Mouse (Mus musculus) G1E (cell line): ENCODE data around the gene Col20a1. TPM values are rescaled to one million over a fixed set of nuclear protein-coding genes. Genes with fewer than 3 reads are reported as not detected.

Experiments
- ATAC-seq: 2 replicates; pipeline ENCODE4 v1.8.0; 2016; ENCODE audit warnings: mild to moderate bottlenecking; ENCODE audit not compliant: insufficient number of reproducible peaks, poor library complexity, low FRiP score, severe bottlenecking; ENCODE audit errors: extremely low read depth
- DNase-seq: peaks from one replicate; pipeline ENCODE4 v3.0.0; 2012; ENCODE audit warnings: low spot score
- H3K27me3 ChIP-seq: 2 replicates; pipeline ENCODE4 v1.6.1; 2012; ENCODE audit warnings: mild to moderate bottlenecking, low read length, inconsistent platforms; ENCODE audit not compliant: insufficient read depth
- H3K36me3 ChIP-seq: replicated peaks from 2 replicates; pipeline ENCODE3; 2012; ENCODE audit warnings: mild to moderate bottlenecking, inconsistent platforms
- H3K4me1 ChIP-seq: 2 replicates; pipeline ENCODE4 v1.6.1; 2012; ENCODE audit warnings: low read depth, low read length, inconsistent platforms, mixed read lengths; ENCODE audit not compliant: insufficient read depth
- H3K4me3 ChIP-seq: 2 replicates; pipeline ENCODE4 v1.5.1; 2012; ENCODE audit warnings: low read depth, mild to moderate bottlenecking, inconsistent platforms, low read length, moderate library complexity, mixed read lengths
- H3K9me3 ChIP-seq: replicated peaks from 2 replicates; pipeline ENCODE4 v1.6.1; 2012; ENCODE audit warnings: inconsistent platforms
- CTCF ChIP-seq: IDR thresholded peaks from 2 replicates; pipeline ENCODE4 v1.5.1; 2012; ENCODE audit warnings: low read depth, low read length, inconsistent platforms, mixed read lengths
- GATA1 ChIP-seq: IDR thresholded peaks from 2 replicates; pipeline ENCODE4 v1.6.1; 2012; ENCODE audit warnings: borderline replicate concordance, low read length, inconsistent platforms, mixed read lengths
- GATA2 ChIP-seq: IDR thresholded peaks from 2 replicates; pipeline ENCODE4 v1.6.1; 2012; ENCODE audit warnings: low read depth, low read length, inconsistent platforms, borderline replicate concordance
- POLR2AphosphoS5 ChIP-seq: IDR thresholded peaks from 2 replicates; pipeline ENCODE4 v1.6.1; 2012; ENCODE audit warnings: low read depth, low read length, inconsistent platforms; ENCODE audit not compliant: insufficient replicate concordance
- TAL1 ChIP-seq: conservative IDR thresholded peaks from 2 replicates; pipeline ENCODE4 v1.6.1; 2012; ENCODE audit warnings: low read depth, low read length, inconsistent platforms, mixed read lengths
- polyA plus RNA-seq: library from polyadenylated mRNA; stranded (reverse); fragments of >175 nt; gene quantifications from 2 replicates; pipeline ENCODE4 v1.2.3, GENCODE M21; 2012
- total RNA-seq, 2 experiments: library from RNA; stranded (forward) in 1 of 2; stranded (reverse) in 1 of 2; fragments of 200-1000 nt in 1 of 2; fragments of >200 nt in 1 of 2; fragmentation: Nextera tagmentation in 1 of 2; gene quantifications; 2 replicates each; pipeline ENCODE4 v1.2.3; 2014 to 2017

The Col20a1 gene
- total and polyA plus RNA-seq, 3 experiments = 0.38 to 4.9 (median 0.57) TPM

DNA sequence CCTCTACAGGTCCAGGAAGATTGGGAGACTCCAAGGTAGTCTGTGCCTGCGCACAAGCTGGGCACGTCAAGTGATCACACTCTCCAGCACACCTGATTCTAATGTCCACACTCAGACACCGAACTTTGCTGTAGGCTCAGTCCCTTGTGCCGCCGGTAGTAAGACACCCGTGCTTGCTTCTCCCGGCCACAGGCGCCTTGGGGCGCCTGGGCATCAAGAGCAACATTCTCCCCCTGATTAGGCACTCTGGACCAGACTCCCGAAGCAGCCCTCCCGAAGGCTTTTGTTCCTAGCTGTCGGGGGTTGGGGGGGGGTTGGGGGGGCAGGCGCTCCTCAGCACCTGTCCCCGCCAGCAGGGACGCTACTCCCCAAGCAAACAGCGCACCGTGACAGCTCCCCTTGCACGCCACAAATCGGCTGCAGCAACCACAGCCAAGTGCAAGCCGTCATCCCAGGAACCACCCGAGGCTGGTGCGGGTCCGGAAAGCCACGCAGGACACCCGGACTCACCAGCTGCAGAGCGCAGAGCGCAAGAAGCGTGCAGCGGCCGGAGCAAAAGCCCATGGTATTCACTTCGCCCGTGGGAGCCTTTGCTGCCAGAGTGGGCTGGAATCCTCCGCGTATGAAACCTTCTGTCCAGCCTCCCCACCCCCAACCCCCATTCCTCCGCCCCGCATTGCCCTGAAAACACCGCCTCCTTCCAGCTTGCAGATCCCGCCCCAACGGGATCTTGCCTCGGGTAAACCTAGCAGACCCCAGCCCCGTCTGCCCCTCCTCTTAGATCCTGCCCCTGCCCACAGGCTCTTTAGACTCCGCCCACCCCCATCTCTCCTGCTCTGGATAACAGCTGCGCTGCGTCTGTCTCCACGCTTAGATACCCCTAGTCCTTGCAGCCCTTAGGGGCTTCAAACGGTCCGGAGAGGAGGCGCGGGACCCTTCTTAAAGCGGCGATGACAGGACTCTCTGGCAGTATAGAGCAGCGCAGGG lies 32.0 kb upstream of the Col20a1 start, which contains the start of gene Nkain4:
Gene Nkain4 (minus strand): TSS at position 639 of the 987 bp plus-strand sequence.
- no peak for DNase-seq
- H3K4me3 ChIP-seq = no peak within 1 kb of the TSS
- no peaks in the 10 kb centered on the region for H3K9me3 ChIP-seq
- no peaks in the 10 kb centered on the region for H3K36me3 ChIP-seq
- no peak for ATAC-seq
- TF ChIP-seq GATA1 = no peak
- TF ChIP-seq TAL1 = no peak
- TF ChIP-seq POLR2AphosphoS5 = no peak
- no peak for TF ChIP-seq GATA2
- TF ChIP-seq CTCF = no peak
- H3K27me3 ChIP-seq = peaks cover 80% of the 10 kb centered on the region
- no peaks in the 10 kb centered on the region; the same call in 1 of the 2 replicates for H3K4me1 ChIP-seq

DNA sequence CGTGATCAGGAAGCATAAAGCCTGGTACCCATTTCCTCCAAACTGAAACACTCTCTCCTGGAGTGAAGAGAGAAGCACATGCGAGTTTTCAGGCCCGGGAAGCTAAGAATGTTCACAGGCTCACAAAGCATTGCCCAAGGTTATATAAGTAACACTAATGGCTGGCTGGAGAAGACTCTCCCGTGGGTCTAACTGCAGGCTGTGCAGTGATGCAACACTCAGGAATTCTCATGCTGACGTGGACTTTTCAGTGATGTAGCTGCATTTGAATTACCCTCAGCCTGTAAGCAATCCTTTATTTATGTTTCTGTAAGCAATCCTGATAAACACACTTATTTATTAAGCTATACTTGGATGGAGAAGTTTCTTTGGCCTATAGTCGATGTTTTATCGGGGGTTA lies 26.7 kb upstream of the Col20a1 start:
- Histone ChIP-seq H3K27me3 (peaks cover 51% of the 10 kb centered on the region), H3K36me3 (no peaks in the 10 kb centered on the region), H3K9me3 (no peaks in the 10 kb centered on the region), H3K4me3 (no peak overlapping the region), H3K4me1 (peaks cover 7% of the 10 kb centered on the region)
- TF ChIP-seq GATA1 (no peak), TAL1 (no peak), CTCF (no peak), GATA2 (no peak), POLR2AphosphoS5 (no peak)
- no peak for ATAC-seq
- DNase-seq = no peak

DNA sequence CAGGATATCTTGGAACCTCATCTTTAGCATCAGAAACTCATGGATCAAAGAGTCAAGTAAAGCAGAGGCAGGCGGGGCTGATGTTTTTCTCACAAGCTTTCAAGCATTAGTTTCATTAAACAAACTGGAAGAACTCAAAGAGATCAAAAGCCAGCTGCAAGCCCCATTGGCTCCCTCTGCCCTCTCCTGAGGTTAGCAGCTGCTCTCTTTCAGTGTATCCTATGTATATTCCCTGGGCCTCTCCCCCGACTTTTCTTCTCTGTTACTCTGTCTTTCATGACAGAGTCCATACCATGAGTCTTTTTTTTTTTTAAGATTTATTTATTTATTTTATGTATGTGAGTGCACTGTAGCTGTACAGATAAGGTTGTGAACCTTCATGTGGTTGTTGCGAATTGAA lies 26.1 kb upstream of the Col20a1 start:
- no peaks in the 10 kb centered on the region for H3K9me3 ChIP-seq
- DNase-seq (no peak), ATAC-seq (no peak)
- H3K36me3 ChIP-seq = no peaks in the 10 kb centered on the region
- no peak for TF ChIP-seq GATA1
- TF ChIP-seq TAL1 = no peak
- no peak for TF ChIP-seq GATA2
- no peak for TF ChIP-seq POLR2AphosphoS5
- TF ChIP-seq CTCF = no peak
- H3K4me1 ChIP-seq = peaks cover 10% of the 10 kb centered on the region
- H3K27me3 ChIP-seq = peaks cover 45% of the 10 kb centered on the region
- no peak overlapping the region for H3K4me3 ChIP-seq

DNA sequence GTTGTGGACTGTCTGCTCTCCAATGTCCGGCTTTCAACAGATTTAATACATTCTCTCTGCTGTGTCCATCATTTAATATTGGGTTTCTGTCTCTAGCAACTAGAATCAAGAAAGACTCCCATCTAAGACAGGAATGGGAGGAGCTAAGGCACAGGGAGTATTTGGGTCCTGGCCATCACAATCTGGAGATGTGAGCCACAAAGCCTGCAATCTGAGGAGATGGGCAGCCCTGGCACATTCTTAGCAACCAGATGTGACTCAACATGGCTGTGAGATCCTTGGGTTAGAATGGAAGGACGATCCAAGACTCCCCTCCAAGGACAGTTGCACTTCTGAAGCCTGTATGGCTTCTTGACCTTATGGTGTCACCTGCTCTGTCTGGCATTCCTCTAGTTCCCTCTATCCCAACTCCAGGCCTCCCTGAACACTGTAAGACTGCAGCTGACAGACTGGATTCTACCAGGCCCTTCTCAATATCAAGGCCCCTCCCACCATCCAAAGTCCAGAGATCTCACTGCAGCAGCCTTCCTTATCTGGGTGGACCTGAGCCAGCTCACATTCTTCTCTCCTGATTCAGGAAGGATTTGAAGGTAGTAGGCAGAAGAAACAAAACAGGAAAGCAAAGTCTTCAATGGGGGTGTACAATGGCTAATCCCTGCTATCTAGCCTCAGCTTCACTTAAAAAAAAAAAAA lies 23.6 kb upstream of the Col20a1 start:
- H3K4me1 ChIP-seq = peaks cover 17% of the 10 kb centered on the region
- ATAC-seq (no peak), DNase-seq (no peak)
- H3K27me3 ChIP-seq = peaks cover 30% of the 10 kb centered on the region
- H3K36me3 ChIP-seq = no peaks in the 10 kb centered on the region
- no peak overlapping the region for H3K4me3 ChIP-seq
- TF ChIP-seq TAL1 = no peak
- TF ChIP-seq POLR2AphosphoS5 = no peak
- no peak for TF ChIP-seq CTCF
- TF ChIP-seq GATA1 = no peak
- no peak for TF ChIP-seq GATA2
- no peaks in the 10 kb centered on the region for H3K9me3 ChIP-seq

DNA sequence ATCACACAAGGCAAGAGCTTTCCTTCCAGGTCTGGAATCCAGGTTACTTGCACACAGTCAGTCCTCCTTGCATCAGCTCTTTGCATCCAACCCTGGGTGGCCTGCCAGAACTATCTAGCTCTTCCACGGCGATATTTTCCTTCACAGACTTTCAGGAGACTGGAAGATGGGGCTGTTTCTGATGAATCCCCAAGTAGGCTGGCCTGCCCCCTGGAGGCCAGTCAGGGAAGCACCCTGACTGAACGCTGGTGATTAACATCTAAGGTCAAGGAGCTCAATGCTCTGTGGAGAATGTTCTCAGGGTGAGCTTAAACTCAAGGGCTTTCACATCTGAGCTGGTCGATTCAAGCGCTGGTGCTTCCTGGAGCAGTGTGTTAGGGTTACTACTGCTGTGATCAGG lies 22.4 kb upstream of the Col20a1 start:
- ATAC-seq (peak; percentile 26; the same call in 1 of the 2 replicates), DNase-seq (peak; percentile 60)
- Histone ChIP-seq H3K36me3 (peaks cover 4% of the 10 kb centered on the region), H3K4me1 (peaks cover 23% of the 10 kb centered on the region), H3K4me3 (no peak overlapping the region), H3K9me3 (no peaks in the 10 kb centered on the region), H3K27me3 (peaks cover 22% of the 10 kb centered on the region)
- TF ChIP-seq GATA1 (no peak), TAL1 (no peak), CTCF (peak; percentile 95), GATA2 (no peak)
